Mouse (Mus musculus) hematopoietic stem cell, adult 5-6 weeks (primary cell): ENCODE measurements around the gene Ephb4. TPM values are rescaled to one million over a fixed set of nuclear protein-coding genes. Genes with fewer than 3 reads are reported as not detected.

ENCODE experiments used
- ATAC-seq, 2 experiments: fragments of 125-278 bp in 1 of 2; replicated peaks in 1 of 2; 2 replicates each; pipeline ENCODE4 v1.8.0; 2016 to 2017; ENCODE audit warnings: inconsistent platforms in 2 of 2, mild to moderate bottlenecking in 2 of 2, moderate number of reproducible peaks in 2 of 2, low read depth in 1 of 2, moderate TSS enrichment in 1 of 2; ENCODE audit not compliant: low FRiP score in 2 of 2, poor library complexity in 2 of 2, severe bottlenecking in 2 of 2, insufficient read depth in 1 of 2, low TSS enrichment in 1 of 2
- total RNA-seq: library from RNA; stranded (forward); fragments of 172-1452, 232-1000 nt; gene quantifications from 2 replicates; pipeline ENCODE4 v1.2.3, GENCODE M21; 2017

Gene Ephb4
- total RNA-seq, 1 experiment from 2014 or later, result 1.3 TPM

DNA sequence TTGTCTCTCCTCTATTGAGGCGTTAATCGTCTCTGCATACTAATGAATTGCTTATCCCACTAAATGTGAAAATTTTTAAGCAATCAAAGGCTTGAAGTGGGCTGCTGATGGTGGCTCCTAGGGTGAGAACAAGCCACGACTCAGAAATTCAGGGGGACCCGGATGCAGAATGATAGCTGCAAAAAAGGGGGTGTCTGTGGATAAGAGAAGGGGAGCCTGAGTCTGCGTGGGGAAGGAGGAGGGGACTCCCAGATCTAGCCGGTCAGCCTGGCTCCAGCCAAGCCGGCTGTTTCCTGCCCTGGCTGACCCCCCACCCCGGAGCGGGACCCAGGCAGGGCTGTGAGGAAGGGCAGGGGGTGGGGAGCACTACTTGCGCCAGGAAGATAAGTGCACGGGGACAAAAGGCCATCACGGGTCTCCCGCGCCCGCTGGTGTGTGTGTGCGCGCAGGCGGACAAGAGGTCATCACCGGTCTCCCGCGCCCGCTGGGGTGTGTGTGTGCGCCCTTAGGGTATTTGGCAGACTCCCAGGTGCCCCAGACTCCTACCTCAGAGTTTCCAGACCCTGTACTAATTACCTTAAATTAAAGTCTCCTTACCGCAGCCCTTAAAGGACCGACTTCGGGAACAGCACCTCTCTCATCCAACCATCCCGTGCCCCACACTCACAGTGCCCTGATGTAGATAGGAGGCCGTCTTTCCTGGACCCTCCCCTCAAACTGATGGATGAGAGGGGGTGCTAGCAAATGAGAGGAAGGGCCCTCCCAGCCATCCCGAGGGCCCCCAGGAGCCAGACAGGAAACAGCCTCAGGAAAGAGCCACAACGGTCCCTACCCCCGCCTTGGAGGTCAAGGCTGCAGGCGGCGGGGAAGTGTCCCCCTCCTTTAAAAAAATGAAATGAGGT lies 1.2 kb upstream of the Ephb4 start:
- no peak for ATAC-seq

DNA sequence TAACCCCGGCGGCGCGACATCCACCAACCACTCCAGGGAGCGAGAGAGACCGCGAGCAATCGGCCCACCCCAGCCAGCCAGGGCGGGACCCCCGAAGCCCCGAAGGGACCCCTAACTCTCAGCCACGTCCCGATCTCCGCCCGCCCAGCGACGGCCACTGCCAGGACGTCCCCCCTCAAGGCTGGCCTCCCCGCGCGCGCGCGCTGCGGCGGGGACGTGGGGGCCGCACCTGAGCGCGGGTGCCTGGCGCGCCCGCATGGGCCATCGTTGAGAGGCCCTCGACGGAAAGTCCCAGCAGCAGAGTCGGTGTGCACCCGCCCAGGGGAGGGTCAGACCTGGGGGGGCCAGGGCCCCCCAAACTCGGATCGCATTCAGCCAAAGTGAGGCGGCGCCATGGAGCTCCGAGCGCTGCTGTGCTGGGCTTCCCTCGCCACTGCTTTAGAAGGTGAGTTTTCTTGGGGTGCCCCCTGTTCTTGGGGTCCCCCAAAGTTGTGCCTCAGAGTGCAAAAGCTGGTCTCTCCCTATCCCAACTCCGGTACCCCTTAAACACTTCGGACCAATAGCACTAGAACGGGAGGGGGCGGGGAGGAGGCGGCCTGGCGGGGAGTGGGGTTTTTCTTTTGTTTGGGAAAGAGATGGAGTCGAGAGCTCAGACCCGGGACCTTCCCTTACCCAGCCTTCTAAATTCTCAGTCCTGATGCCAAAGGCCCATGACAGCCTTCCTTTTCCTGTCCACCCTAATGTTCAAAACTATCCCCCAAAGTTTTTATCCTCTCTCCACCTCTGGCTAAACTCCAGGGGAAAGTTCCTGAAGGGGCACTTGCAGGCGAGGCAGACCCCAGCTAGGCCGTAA lies 522 bp downstream of the Ephb4 start:
- no peak for ATAC-seq

DNA sequence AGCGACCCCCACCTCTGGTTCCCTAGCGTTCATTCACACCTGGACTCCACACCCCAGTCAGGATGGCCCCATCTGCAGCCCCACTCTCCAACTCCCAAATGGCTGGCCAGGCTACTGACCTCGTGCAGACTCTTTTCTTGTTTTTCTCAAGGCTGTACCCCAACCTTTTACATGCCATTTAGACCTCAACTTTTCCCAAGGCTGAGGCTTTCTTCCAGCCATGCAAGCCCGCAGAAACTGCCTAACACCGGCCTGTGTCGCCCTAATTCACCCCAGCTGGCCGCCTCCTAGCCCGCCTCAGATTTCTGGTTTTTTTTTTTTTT lies 1.1 kb downstream of the Ephb4 start:
- ATAC-seq, result no peak

DNA sequence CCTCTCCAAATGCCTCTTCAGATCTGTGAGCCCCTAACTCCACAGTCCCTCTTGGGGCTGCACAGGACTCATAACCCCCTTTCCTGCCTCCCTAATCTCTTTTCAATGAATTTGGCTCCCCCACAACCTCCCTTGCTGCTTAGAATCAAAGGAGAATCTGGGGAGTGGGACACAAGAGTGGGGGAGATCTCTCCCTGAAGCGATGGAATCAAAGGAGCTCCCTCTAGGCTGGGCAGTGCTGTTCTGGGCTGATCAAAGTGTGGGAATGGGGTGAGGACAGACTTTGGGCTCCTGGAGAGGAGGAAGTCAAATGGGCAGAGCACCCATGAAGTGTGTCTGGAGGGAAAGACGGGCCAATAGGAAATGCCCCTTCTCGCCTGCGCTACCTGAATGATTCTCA lies 1.5 kb downstream of the Ephb4 start:
- ATAC-seq, result no peak

DNA sequence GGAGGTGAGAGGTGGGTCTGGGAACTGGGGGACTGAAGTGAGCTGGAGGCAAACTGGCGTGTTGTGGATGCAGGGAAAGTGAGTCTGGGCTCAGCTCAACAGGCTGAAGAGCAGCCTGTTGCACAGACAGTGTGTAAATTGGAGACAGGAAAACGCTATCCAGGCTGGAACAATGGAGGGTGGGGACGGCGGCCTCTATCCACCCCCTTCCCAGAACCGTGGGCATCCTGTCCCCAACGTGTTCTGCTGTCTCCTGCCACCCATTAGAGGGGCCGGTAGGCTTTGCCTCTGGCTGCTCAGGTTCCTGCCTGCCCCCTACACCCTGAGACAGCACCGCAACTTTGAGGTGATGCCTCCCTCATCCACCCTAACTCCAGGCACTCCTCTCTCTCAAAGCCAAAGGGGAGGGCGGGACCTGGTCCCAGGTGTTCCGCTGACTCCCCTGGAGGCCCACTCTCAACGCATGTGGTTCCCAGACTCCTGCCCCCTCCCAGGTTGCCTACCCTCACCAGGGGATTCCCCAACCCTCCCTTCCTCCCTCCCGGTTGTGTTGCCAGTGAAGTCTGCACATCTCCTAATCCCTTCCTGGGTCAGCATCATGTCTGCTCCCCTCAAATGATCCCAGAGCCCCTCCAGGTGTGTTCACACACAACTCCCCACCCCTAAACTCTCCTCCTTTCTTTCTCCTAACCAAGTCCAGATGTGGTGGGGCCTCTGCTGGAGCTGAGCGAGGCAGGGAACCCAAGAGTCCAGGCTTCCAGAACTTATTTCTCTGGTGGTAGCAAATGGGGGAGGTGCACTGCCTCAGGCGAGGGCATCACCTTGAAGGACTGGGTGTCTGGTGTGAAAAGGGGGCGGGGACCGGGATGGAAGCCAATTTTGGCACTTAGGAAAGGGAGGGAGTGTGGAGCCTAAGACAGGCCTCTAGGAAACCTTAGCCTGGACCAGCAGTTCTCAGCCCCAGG lies 2.4 kb downstream of the Ephb4 start:
- ATAC-seq, result no peak

DNA sequence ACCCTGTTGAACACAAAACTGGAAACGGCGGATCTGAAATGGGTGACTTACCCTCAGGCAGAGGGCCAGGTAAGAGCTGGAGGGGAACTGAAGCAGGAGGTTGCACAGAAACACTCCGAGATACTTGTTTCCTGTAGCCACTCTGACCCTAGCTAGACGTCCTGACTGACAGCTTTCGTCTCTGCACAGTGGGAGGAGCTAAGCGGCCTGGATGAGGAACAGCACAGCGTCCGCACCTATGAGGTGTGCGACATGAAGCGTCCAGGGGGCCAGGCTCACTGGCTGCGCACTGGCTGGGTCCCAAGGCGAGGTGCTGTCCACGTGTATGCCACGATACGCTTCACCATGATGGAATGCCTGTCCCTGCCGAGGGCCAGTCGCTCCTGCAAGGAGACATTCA lies 4.2 kb downstream of the Ephb4 start:
- no peak for ATAC-seq

DNA sequence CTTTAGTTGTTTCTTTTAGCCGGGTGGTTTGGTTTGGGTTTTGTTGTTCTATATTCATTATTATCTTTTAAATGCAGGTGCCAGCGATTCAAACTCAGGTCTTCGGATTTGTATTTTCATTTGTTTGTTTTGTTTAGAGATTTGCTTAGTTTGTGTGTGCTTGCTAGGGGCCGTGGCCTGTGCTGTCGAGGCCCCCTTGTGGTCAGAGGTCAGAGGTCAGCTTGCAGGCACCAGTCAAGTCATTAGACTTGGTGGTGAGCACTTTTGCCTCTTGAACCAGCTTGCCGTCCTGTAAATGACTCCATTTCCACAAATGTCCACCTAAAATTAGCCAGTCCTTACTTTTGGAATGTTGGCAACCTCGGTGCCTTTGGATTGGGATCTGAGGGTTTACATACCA lies 8.5 kb downstream of the Ephb4 start:
- no peak for ATAC-seq

DNA sequence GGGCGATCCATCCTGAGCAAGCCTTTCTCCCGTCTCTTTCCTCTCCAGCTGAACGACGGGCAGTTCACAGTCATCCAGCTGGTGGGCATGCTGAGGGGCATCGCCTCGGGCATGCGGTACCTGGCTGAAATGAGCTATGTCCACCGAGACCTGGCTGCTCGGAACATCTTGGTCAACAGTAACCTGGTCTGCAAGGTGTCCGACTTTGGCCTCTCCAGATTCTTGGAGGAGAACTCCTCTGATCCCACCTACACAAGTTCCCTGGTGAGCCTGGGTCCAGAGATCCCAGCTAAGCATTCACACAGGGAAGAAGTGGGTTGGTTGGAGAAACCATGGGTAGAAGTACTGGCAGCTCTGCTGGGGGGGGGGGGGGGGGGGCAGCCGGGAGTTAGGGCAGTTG lies 19.8 kb downstream of the Ephb4 start:
- no peak for ATAC-seq

DNA sequence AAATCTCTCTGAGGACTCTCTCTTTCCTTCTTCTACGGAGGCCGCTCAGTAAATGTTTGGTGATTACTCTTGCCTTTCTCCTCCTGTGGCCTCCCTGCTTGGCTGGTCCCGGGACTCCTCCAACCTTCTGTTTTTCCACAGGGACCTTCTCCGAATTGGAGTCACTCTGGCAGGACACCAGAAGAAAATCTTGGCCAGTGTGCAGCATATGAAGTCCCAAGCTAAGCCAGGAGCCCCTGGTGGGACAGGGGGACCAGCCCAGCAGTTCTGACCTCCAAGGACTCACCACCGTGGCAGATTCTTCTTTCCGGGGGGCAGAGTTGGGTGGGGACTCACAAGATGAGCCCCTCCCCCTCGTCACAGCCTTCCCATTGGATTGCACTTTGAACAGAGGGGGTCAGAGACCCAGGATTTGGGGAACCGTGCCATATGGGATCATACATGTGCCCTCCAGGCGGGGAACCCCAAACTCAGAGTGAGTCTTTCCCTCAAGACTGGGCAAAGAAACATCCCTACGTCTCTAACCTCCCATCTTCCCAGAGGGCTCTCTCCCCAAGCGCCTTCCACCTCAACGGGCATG lies 23.6 kb downstream of the Ephb4 start:
- no peak for ATAC-seq

DNA sequence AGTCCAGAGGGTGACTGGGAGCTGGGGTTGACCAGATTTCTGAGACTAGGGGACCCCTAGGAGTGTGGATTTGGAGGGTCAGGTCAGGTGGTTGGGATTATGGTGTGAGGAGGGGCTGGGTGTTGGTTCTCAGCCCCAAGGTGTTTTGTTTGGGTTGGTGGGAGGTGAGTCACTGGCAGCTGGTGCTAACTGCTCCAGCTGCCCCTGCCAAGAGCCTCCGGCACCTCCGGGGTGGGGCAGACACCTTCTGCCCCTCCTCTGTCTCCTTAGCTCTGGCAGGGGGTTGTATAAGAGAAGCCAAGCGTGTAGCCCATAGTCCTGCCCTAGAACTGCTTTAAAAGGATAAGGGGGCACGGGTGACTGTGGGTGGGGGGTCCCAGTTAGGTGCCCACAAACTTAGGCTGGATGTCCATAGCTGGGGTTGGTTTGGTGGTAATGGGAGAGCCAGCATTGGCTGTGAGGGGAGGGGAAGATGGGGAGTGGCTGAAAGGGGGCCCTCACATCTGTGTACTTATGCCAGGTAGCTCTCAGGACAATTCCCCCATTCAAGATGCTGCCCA lies 24.7 kb downstream of the Ephb4 start:
- ATAC-seq, result no peak

DNA sequence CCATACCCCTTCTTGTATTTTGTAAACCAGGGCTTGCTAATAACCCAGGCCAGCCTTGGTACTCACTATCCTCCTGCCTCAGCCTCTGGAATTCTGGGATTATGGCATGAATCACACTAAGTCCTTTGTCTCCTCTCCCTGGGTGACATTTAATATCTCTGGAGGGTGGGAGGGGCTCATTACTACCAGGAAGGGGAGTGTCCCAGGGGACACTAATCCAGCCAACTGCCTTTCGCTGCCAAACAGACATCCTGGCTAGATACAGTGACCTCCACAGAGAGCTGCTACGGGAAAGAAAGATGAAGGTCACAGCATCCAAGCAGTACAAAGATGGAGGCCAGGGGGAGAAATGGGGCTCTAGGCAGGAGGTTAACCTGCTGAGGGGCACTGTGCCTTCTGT lies 25.7 kb downstream of the Ephb4 start:
- ATAC-seq, result no peak

DNA sequence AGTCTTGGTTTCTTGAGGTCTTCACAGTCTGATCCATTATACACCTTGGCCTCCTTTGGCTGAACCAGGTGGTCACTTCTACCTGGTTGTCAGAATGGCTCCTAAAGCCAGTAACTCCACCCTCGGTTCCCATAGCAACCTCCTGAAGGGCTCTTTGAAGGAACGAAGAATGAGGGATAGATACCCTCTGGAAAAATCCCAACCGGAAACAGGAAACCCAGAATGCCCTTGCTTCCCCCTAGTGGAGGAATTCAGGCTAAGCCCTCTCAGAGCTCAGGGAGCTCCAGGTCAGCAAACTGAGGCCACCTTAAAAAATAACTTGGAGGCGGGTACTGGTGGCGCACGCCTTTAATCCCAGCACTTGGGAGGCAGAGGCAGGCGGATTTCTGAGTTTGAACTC lies 26.3 kb downstream of the Ephb4 start:
- ATAC-seq, result no peak

DNA sequence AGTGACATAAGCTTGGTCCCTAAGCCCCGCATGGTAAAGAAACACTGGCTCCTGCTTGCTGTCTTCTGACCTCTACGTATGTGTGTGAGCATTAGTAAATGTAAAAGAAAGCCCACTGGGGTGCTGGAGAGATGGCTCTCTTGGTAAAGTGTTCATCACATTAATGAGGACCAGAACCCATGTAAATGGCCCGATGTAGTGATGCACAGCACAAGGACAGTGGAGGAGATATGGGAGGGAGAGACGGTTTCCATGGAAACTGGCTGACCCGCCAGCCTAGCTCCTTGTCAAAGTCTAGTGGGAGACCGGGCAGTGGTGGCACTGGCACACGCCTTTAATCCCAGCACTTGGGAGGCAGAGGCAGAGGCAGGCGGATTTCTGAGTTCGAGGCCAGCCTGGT lies 26.8 kb downstream of the Ephb4 start:
- ATAC-seq, result no peak

DNA sequence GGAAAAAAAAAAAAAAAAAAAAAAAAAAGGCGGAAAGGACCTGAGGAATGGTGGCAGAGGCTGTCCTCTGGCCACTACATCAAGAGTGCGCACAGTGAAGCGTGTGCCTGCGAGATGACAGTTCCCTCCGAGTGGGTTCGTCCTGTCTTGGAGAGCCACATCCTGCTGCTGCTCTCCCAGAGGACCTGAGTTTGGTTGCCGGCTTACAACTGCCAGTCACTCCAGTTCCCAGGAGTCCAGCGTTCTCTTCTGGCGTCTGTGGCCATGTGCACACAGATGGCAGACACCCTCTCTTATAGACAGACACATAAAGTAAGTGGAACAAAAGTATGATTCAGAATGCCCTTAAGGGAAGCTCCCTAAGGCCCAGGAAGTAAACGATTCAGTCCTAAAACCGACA lies 27.3 kb downstream of the Ephb4 start:
- no peak for ATAC-seq

DNA sequence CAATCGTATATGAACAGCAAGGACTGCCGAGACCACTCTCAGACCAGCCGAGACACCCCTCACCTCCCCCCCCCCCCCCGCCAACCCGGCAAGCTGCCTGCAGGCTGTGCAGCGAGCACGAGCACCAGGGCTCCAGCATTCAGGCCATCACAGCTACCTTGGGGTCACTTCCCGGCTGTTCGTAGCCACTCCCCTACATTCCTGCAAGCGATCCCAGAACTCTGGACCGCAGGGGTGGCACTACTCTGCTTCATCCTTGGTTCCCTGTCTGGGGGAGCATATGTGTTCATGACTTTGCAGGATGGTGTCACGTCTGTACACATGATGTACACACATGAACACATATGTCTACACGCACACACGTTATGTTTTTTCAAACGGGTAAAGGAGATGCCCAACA lies 27.7 kb downstream of the Ephb4 start:
- no peak for ATAC-seq

DNA sequence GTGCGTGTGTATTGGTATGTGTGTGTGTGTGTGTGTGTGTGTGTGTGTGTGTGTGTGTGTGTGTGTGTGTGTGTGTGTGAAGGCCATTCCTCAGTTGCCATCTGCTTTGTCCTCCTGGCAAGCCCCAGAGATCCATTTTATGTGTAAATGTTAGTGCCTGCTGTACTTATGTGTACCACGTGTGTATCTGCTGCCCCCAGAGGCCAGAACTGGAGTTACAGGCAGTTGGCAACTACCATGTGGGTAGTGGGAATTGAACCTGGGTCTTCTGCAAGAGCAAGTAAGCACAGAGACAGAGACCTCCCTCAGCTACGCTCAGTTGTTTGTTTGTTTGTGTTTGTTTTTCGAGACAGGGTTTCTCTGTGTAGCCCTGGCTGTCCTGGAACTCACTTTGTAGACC lies 31.2 kb downstream of the Ephb4 start:
- peak in 1 of 2 experiments; percentile 73; a peak in 2 of 4 replicates for ATAC-seq

DNA sequence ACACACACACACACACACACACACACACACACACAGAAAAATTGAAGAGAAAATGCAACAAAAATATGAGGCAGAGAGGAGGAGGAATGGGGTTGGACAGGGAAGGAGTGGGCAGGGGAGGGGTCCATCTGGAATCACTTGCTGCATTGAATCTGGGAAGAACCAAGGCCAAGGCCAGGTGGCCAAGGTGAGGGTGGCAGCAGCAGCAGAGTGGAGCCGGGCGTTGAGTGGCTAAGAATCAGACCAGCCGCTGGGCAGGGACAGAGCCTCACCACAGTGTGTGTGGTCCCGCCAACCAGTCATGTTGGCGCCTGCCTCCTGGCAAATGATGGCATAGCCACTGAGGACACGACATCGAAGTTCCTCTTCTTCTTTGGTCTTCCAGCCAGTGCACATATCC lies 33.5 kb downstream of the Ephb4 start:
- ATAC-seq, result no peak
